Mouse (Mus musculus) testis, adult 2 months (tissue): ENCODE measurements around the gene Kif2c.

Source experiments
- CTCF ChIP-seq: fragments of 200-500 bp; IDR thresholded peaks from 2 replicates; pipeline ENCODE4 v1.5.1; 2012; ENCODE audit warnings: low read depth, mild to moderate bottlenecking, inconsistent platforms, low read length, moderate library complexity; ENCODE audit not compliant: control insufficient read depth, insufficient read depth, insufficient replicate concordance
- POLR2A ChIP-seq: fragments of 200-500 bp; IDR thresholded peaks from 2 replicates; pipeline ENCODE4 v1.6.1; 2012; ENCODE audit warnings: low read depth, mild to moderate bottlenecking, inconsistent platforms, low read length, moderate library complexity; ENCODE audit not compliant: control insufficient read depth

GRCm38 (mm10) chr4:117229590-117229989 is 47.2 kb upstream of the Kif2c start:
- TF ChIP-seq POLR2A, result no peak
- no peak for TF ChIP-seq CTCF
